ENCODE assay signal across 8 mouse cellular contexts in the genomic region with DNA sequence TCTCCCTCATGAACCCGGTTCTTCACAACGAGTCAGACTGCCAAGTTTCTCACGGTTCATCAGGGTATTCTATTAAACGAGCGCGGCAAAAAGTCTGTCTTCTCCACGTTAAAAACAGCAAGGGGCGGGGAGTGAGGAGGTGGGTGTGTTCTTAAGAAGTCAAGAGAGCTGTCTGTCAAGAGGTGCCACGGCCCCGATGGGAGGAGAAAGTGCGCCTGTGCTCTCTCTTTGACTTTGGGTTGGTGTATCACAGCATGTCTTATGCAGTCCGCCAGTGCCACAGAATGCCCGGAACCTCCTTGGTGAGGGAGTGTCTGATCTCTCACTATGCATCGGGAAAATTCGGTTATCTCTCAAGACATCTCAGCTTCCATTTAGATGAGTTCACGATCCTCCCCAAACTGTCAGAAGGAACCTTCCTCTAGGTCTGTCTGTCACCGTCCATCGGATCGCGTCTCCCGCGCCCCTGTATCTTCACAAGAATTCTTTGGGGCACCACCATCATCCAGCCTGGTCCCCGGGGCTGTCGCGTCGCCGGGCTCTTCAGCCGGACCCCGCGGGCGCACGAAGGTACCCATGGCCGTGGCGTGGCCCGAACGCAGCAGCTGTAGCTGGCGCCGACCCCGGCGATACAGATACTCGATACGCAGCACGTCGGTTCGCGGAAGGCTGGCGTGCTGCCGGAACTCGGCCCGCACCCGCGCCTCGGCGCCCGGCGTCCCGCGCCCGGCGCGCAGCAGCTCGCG. TPM values are rescaled to one million over a fixed set of nuclear protein-coding genes. Genes with fewer than 3 reads are reported as not detected.
A peak's percentile ranks its signal among the peaks of the same experiment; 100 is the strongest.
DNase-seq lines count a peak whose midpoint lies in the region; ATAC-seq and TF ChIP-seq lines count a peak whose summit lies in the region.

A gene (plus strand): TSS at position 202 of the 746 bp plus-strand sequence.

- TF ChIP-seq POLR2A in cortical plate, adult 2 months (IDR thresholded peaks at IDR 0.05; ENCODE audit: extremely low read depth, insufficient read depth, low read length), result peak; percentile 91

- intact Hi-C loops in left cerebral cortex, postnatal 4 days (cut with DNase I), result no loop called here

- TF ChIP-seq CTCF in cortical plate, adult 2 months (IDR thresholded peaks at IDR 0.05; ENCODE audit: extremely low read depth, insufficient read depth, low read length), result no peak

- H3K4me3 ChIP-seq in cortical plate, adult 2 months (ENCODE audit: insufficient read depth, low read length), result peak within 1 kb of the TSS; percentile 48
- peak within 1 kb of the TSS; percentile 77 for H3K4me3 ChIP-seq in midbrain, embryonic 10.5 days

- under 1% methylated on average over 63 of the region's 63 CpGs for WGBS in midbrain, embryonic 10.5 days

- no peaks in the 10 kb centered on the region for H3K9me3 ChIP-seq in midbrain, embryonic 10.5 days (replicated peaks)

- no peaks in the 10 kb centered on the region for H3K27me3 ChIP-seq in midbrain, embryonic 10.5 days (ENCODE audit: low read depth, poor library complexity, severe bottlenecking)

- ATAC-seq in inflammation-experienced regulatory T-cells, adult 6 months, result peak; percentile 69

- peak; percentile 73 for DNase-seq in layer of hippocampus, adult 11-12 months (ENCODE audit: low spot score)
- DNase-seq in layer of hippocampus, adult 9-10 months (ENCODE audit: low spot score), result no peak
- peak; percentile 49 for DNase-seq in gastrocnemius, postnatal 10 days
- DNase-seq in left cerebral cortex, postnatal 4 days, result peak; percentile 46
- DNase-seq in midbrain, embryonic 10.5 days (ENCODE audit: low spot score), result peak; percentile 52
- peak; percentile 53 for DNase-seq in spleen, adult 12 weeks (ENCODE audit: low spot score)

- H3K4me1 ChIP-seq in cortical plate, adult 2 months (ENCODE audit: control insufficient read depth, insufficient read depth, low read length), result peaks cover 1% of the 10 kb centered on the region; the same call in 1 of the 2 replicates
- H3K4me1 ChIP-seq in midbrain, embryonic 10.5 days, result peaks cover 18% of the 10 kb centered on the region

- H3K36me3 ChIP-seq in midbrain, embryonic 10.5 days, result peaks cover 2% of the 10 kb centered on the region; the same call in 1 of the 2 replicates

- H3K27ac ChIP-seq in cortical plate, adult 2 months (ENCODE audit: insufficient read depth, low read length), result peak within 1 kb of the TSS; percentile 58
- peak within 1 kb of the TSS; percentile 88 for H3K27ac ChIP-seq in midbrain, embryonic 10.5 days (replicated peaks)

RNA-seq across cellular contexts. Expression of the gene that starts here (rescaled TPM):
- polyA plus RNA-seq in cortical plate, adult 2 months (2012; rRNA removed), result 0.35 and 0.44 TPM in 2 replicates
- 1 to 10 TPM; 1.0 to 1.2 TPM for total RNA-seq in gastrocnemius, postnatal 10 days (2021)
- polyA plus RNA-seq in inflammation-experienced regulatory T-cells, adult 6 months (2017; shearing (Covaris generic)), result not detected
- under 1 TPM; 0.58 to 0.66 TPM for total RNA-seq in left cerebral cortex, postnatal 4 days (2021)
- polyA plus RNA-seq in midbrain, embryonic 10.5 days (2016; fragmentation: Nextera tagmentation; extraction: Ambion mirVana), result 2.6 and 4.6 TPM in 2 replicates

Comparison
In these comparisons a context has a peak if more than half of its experiments do, and no peak if none do; other contexts are left out.
1. Peak in ATAC-seq in inflammation-experienced regulatory T-cells, adult 6 months; RNA of the gene not detected or under 1 TPM.
2. Peak in DNase-seq in left cerebral cortex, postnatal 4 days; RNA of the gene not detected or under 1 TPM.